In the genomic region with DNA sequence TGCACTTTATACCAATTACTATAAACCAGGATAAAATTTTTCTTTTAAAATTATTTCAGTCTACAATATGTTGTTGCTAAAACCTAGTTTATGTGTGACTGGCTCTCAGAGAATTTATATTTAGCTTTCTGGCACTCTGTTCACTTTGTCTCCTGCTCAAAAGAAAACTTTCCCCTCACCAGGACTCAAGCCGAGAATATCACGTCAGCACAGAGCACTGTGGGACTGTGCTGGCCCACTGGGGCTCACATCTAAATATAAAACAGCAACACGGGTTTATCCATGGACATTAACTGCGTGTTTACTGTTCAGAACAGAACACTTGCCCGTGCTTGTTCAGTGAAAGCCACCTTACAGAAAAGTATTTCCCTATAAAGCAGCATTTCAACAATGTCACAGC, we compare ENCODE assay signal across 13 mouse cellular contexts. TPM values are rescaled to one million over a fixed set of nuclear protein-coding genes. Genes with fewer than 3 reads are reported as not detected.
DNase-seq lines count a peak whose midpoint lies in the region; ATAC-seq lines count a peak whose summit lies in the region.
"Had no signal": no experiment of that assay in that cellular context is flagged by ENCODE, and none has a peak within 500 bp of the region (broad histone marks: within the 10 kb centered on the region; RNA-seq: fewer than 3 reads in every experiment).

No protein-coding gene starts in this region.

- intact Hi-C loops in heart, postnatal 14 days (cut with DNase I): loop anchor here (2.0 kb wide), 1 partner anchor 22 kb away; no protein-coding TSS in a partner anchor

- peak overlapping the region; percentile 12; the same call in 1 of the 2 replicates for H3K27ac ChIP-seq in stomach, embryonic 16.5 days (ENCODE audit: low read length)
- H3K27ac ChIP-seq: embryonic facial prominence, embryonic 12.5 days; midbrain, embryonic 12.5 days had no signal

- 45% methylated on average over 5 of the region's 5 CpGs for WGBS in stomach, embryonic 16.5 days

- DNase-seq in frontal cortex, adult 2 months (ENCODE audit: extremely low spot score in 1 of 2, low spot score in 1 of 2): peak; percentile 41 to 62
- DNase-seq in frontal cortex, postnatal 14 days (ENCODE audit: low spot score in 2 of 2): no peak
- peak; percentile 17 for DNase-seq in lung, postnatal 10 days
- no peak for DNase-seq in lung, postnatal 14 days
- peak; percentile 31 to 35 for DNase-seq in heart, postnatal 14 days
- DNase-seq in cerebellum, adult 18-20 months: no peak
- DNase-seq in thymus, adult 18-20 months: no peak
- DNase-seq: kidney, adult 8-10 months; liver had no signal

- no peak overlapping the region for H3K4me3 ChIP-seq in stomach, embryonic 16.5 days (replicated peaks; ENCODE audit: low read length)
- H3K4me3 ChIP-seq: embryonic facial prominence, embryonic 12.5 days; midbrain, embryonic 12.5 days had no signal

- H3K9ac ChIP-seq in stomach, embryonic 16.5 days (ENCODE audit: low read length): 0 out of 2 replicates have a peak overlapping the region, but pooled peaks have one; percentile 7
- H3K9ac ChIP-seq: embryonic facial prominence, embryonic 12.5 days; midbrain, embryonic 12.5 days had no signal

- H3K4me1 ChIP-seq in stomach, embryonic 16.5 days (ENCODE audit: control insufficient read depth, insufficient read depth, low read length): no peaks in the 10 kb centered on the region; the same call in 1 of the 2 replicates

- H3K36me3 ChIP-seq in stomach, embryonic 16.5 days (ENCODE audit: control insufficient read depth, insufficient read depth, low read length): no peaks in the 10 kb centered on the region
- H3K36me3 ChIP-seq: embryonic facial prominence, embryonic 12.5 days had no signal

- H3K9me3 ChIP-seq in stomach, embryonic 16.5 days (replicated peaks; ENCODE audit: control insufficient read depth, low read length): no peaks in the 10 kb centered on the region
- H3K9me3 ChIP-seq: embryonic facial prominence, embryonic 12.5 days; midbrain, embryonic 12.5 days had no signal

- peak; percentile 34; the same call in 1 of the 2 replicates for ATAC-seq in stomach, embryonic 16.5 days (ENCODE audit: insufficient read depth, low FRiP score)
- ATAC-seq: Patski had no signal

- H3K4me2 ChIP-seq in stomach, embryonic 16.5 days (ENCODE audit: low read depth, low read length): no peak overlapping the region
- H3K4me2 ChIP-seq: embryonic facial prominence, embryonic 12.5 days; midbrain, embryonic 12.5 days had no signal

- H3K27me3 ChIP-seq in stomach, embryonic 16.5 days (ENCODE audit: control insufficient read depth, insufficient read depth, low read length): no peaks in the 10 kb centered on the region
- H3K27me3 ChIP-seq: embryonic facial prominence, embryonic 12.5 days; midbrain, embryonic 12.5 days; Patski had no signal

RNA-seq across cellular contexts. Expression of a gene that starts 44.5 kb away (rescaled TPM):
- 44.5 and 49.8 TPM in 2 replicates for polyA plus RNA-seq in frontal cortex, adult 2 months (2012; rRNA removed)
- total RNA-seq in heart, postnatal 14 days (2021): 10 to 100 TPM; 16.8 to 17.3 TPM
- 53.5 and 59.6 TPM in 2 replicates for polyA plus RNA-seq in stomach, embryonic 16.5 days (2015; fragmentation: Nextera tagmentation; extraction: Ambion mirVana)

Comparison
In these comparisons a context has a peak if more than half of its experiments do, and no peak if none do; other contexts are left out.
1. DNase-seq: peak in frontal cortex, adult 2 months (2 of 2), lung, postnatal 10 days (single experiment) and heart, postnatal 14 days (2 of 2); none in frontal cortex, postnatal 14 days (0 of 2), lung, postnatal 14 days (single experiment), cerebellum, adult 18-20 months (0 of 2) and thymus, adult 18-20 months (0 of 2).